Mouse (Mus musculus) frontal cortex, postnatal 25 days (tissue): Measurements from ENCODE around the gene Chst11.
A peak's percentile ranks its signal among the peaks of the same experiment; 100 is the strongest.

Experiments used
- DNase-seq, 2 experiments: peaks; one replicate each; pipeline ENCODE4 v3.0.0; 2022; ENCODE audit warnings: low spot score in 2 of 2

Chst11 gene

DNA sequence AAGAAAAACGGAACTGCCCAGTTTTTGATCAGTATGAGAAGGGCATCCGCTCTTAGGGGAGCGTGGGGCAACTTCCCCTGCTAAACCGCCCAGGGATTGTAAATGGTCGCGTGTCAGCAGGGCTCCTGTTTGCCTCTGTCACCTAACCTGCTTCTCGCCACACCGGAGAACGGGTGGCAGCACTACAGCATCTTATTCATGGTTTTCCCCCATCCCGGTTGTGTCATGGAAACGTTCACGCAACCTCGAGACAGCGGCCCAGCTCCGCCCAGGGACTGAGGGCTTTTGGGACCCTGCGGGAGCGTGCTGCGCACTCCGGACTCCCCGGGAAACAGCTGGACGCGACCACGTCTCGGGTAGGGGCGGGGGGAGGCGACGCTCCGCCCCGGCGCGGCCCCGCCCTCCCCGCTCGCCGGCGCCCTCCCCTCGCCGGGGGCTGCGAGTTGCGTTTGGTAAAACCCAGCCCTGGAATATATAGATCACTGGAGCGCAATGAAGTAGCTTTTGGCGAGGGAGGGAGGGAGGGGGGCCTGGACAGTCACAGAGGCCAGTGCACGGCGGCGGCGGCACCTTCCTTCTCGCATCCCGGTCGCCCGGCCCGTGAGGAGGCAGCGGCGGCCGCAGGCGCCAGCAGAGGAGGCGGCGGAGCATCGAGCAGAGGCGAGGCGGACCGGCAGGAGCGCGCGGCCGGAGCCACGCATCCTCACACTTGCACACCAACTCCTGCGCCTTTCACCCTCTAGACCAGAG lies at the start of gene Chst11:
Gene Chst11, plus strand, starts transcription at position 549 of the 750 bp plus-strand sequence.
- DNase-seq = peak; percentile 49 to 68

DNA sequence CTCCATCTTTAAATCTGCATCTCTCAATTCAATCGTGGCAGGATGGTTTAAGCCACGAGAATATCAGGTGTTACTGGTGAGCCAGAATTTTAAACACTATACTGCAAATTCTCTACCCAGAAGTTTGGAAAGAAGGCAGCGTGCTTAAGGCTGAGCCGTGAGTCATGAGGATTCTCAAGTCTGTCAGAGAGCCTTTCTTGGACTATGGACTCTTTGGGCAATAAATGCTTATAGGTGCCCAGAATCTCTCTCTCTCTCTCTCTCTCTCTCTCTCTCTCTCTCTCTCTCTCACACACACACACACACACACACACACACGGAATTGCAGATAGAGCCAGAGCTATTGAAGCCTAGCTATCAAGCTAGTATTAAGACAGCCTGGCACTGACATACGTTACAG lies 49.5 kb upstream of the Chst11 start:
- no peak for DNase-seq

DNA sequence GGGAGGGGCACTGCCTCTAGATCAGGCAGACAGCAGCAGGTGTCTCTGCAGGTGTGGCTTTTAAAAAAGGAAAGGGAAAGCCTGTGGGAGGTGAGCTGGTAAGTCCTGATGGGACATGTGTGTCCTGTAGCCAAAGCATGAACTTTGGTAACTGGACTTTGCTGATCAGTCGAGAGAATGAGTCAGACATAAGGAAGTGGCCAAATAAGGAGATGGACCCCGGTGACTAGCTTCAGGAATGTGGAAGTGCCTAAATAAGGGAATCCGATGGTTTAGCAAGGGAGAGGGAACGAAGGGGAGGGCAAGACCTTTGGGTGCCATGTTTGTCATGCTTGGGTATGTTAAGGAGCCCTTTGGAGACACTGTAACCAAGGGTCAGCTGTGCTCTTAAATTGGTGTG lies 31.9 kb upstream of the Chst11 start:
- no peak for DNase-seq

DNA sequence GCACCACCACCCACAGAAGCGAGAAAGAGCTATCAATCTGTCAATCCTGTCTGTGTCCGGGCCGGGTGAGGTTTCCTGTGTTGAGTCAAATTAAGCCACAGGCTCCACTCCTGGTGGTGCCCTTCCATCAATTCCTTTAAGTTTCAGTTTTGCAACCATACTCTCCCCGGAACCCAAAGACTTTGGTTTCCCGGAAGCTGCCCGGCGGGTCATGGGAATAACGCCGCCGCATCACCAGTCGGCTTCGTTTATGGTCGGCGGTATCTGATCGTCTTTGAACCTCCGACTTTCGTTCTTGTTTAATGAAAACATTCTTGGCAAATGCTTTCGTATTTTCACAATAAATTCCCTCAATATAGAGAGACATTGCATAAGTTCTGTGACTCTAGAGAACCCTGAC lies 30.2 kb upstream of the Chst11 start:
- DNase-seq = no peak

DNA sequence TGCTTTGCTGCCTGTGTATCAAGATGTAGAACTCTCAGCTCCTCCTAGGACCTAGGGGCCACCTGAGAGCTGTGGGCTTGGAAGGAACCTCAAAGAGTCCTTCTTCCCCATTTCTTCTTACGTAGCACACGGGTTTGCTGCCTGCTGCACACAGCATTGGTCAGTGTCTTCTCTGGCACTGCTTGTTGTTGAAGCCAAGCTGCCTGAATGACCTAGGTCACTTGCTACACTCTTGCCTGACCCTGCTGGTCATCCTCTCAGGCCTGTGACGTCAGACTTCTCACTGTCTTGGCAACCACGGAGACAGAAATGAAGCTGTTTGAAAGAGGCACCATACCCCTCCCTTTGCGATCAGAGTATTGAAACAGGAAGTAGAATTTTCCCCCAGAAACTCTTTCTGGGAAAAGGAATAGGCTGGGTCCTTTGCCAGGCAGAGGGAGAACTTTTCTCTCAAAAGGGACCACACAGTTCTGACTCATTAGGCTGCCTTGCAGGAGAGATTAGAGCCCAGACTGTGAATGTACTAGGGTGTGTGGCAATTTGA lies 27.0 kb upstream of the Chst11 start:
- no peak for DNase-seq

DNA sequence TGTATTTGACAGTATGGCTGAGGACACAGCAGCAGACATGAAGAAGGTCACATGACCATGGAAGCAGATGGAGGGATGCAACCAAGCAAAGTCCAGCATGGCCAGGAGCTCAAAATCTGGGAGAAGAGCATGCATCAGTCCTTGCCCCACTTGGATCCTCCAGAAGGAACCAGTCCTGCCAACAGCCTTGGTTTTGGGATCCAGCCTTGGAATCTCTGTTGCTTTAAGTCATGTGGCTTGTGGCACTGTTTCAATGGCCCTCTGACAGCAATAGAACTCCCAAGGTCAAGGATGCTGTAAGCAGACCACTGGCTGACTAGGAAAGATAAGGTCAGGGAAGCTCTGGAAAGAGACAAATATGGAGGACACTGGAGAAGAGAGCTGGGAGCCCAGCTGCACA lies 26.0 kb upstream of the Chst11 start:
- DNase-seq = no peak

DNA sequence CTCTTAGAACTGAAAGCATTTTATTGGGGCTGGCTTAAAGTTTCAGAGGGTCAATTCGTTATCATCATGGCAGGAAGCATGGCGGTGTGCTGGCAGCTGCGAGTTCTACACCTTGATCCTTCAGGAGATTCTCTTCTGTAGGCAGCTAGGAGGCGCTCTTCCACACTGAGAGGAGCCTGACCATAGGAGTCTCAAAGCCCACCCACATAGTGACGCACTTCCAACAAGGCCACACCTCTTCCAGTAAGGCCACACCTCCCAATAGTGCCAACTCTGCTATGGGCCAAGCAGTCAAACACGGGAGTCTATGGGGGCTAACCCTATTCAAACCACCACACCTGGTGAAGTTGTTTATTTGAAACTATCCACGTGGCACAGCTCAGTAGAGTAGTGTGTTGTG lies 24.0 kb upstream of the Chst11 start:
- DNase-seq = no peak

DNA sequence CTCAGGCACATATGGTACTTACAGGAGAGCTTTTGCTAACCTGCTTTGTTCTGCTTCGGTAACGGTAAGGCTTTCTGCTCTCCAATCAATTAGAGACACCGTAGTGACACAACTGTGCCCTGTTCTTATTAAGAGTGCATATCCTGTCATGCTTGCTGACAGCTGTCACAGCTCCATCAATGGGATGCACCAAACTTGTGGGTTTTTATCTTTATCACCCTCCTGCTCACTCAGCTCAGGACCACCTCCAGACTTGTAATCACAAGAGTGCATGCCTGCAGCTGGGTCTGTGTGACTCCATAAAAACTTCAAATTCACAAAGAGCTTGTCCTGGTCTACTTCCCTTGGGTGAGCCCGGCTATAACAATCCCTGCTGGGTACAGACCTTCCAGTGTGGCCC lies 23.3 kb upstream of the Chst11 start:
- no peak for DNase-seq

DNA sequence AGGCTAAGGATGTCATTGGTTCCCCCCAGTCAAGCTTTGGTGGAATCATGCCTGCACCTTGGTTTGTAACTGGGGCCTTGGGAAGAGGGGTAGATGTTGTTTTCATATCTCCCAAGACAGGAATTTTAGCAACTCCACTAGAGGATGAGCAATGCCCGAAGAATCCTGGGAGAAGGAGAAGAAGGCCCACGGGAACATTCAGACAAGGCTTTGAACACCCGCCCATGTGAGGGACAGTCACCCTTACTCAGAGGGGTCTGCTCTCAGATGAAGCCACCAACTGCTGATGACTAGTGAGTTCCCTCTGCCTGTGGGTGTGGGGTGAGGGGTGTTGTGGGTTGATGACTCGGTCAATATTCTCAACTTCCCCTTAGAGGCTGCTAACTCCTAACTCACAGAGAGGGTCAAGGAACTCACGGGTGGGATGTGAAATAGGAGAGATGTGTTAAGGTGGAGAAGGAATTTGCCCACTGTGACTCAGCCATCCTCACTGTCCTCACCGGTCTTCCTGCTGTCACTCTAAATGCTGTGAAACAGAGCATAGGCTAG lies 22.8 kb upstream of the Chst11 start:
- no peak for DNase-seq

DNA sequence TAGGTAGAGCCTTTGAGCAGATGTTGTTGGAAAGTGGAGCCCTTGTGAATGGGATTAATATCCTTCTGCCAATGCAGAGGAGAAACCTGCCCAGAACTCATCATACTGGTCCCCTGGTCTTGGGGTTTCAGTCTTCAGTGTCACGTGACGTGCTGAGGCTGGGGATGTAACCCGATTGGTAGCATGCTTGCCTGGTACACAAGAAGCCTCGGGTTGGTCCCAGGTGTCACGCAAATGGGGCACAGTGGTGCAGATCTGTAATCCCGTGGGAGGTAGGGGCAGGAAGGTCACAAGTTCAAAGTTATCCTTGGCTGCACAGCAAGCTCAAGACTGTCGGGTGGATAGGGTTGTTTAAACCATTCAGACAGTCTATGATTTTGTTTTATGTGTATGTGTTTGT lies 20.8 kb upstream of the Chst11 start:
- no peak for DNase-seq

DNA sequence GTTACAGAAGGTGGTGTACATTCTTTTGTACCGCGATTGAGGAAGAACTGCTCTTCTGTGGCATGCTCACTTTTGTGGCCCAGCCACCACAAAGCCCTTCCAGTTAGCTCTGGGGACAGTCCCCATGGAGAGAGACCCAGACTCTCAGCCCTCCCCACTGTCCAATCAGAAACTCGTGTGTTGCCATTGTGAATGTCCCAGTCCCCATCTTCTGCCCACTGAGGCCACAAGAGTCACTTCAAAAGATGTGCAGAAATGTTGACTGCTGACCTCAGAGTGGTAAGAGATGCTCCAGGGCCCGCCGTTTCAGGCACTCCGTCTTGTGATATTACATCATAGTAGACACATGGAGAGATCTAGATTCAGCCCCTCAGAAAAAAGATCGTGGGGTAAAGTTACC lies 18.6 kb upstream of the Chst11 start:
- DNase-seq = no peak

DNA sequence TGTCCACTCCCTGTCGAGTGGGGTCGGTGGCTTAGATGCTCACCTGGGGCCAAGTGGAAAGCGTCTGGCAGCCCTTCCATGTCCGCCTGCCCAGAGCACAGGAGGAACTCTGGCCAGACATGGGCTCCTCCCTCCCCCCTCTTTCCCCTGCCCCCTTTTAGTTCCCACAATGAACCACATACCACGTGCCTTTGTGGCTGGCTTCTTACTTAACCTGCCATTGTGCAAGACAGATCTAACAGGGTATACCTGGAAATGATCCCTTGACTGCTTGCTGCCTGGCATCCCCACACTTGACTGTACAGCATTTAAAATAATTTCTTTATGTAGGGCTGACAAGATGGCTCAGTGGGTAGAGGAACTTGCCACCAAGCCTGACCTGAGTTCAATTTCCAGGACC lies 15.7 kb upstream of the Chst11 start:
- no peak for DNase-seq

DNA sequence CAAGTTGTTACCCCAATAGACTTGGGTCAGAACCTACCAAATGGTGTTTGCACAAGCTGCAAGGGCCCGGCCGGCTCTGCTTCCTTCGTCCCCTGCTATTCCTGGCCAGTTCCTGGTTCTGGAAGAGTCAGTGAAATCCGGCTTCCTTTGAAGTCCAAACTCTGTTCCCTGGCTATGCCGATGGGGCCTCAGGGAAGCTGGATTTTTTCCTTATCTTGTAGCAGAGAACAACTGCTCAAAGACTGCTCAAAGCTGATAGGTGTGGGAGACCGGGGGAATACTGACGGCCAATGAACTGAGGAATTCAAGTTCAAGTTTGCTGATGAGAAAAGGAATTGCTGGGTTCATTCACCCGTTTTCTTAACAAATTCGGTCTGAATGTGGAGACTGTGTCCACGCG lies 13.7 kb upstream of the Chst11 start:
- DNase-seq = no peak

DNA sequence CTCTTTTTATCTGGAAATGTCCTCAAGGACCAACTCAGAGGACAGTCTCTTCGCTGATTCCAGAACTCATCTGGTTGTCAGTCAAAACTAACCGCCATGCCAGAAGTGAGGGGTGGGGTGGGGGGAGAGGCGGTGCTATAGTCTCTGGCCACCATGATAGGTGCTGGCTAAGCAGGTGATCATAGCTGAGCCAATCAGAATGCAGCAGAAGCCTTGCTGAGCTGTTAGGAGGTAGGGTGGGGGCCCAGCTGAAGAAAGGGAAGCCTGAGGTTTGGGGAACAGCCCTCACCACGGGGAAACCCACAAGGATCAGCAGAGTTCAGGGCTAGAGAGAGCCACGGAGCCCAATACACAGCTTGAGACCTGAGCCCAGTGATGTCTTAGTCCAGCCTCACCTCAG lies 11.1 kb upstream of the Chst11 start:
- no peak for DNase-seq

DNA sequence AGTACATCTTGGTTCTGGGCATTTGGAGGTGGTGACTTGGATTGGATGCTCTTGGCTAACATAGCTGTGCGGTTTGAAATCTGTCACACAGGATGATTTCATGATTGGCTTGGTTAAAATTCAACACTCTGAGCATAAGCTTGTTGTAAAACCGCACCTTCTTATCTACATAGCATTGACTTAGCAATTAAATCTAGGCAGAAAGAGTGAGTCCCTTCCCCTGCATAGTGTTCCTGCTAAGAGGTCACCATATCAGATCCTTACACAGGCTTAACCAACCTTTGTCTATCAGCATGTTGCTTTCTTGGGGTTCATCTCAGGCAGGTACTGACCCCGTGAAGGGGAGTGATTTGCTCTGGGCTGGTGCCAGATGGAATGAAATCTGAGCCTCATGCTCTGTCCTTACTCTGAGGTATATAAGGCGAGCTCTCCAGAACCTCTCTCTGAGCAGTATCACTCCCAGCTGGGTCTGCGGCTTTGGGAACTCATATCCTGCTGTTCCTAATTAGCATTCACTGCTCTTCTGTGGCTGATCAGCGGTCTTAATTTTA lies 10.6 kb upstream of the Chst11 start:
- no peak for DNase-seq

DNA sequence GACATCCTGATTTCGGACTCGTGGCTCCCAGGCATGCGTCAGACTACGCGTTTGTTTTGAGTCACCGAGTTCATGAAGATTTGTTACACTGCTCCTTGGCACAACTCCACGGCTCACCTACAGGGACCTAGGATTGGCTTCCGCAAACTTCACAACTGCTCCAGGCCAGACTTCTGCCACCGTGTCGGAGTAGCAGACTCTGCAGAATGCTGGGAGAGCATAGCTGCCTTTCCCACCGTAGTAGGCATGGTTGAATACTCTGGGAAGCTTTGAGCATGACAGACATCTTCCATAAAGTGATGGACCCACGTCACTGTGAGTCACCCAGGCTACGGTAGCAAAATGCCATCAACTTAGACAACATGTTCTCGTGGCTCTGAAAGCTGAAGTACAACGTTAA lies 9.5 kb upstream of the Chst11 start:
- no peak for DNase-seq

DNA sequence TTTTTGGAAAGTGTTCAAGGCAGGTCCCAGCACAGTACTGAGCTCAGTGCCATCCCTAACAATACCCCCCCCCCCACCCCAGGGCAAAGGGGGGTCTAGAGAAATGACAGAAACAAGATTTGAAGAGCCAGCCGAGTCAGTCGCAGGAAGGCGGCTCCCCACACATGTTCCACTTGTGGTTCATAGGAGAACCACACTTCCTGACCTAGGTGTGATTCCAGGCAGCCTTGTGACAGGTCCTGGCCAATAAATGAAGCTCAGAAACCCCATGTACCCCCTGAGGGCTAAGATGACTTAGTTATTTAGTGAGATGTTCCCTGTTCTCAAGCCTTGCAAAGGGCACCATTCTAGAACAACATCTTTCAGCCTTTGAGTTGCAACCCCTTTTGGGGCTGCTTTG lies 3.0 kb upstream of the Chst11 start:
- DNase-seq = no peak

DNA sequence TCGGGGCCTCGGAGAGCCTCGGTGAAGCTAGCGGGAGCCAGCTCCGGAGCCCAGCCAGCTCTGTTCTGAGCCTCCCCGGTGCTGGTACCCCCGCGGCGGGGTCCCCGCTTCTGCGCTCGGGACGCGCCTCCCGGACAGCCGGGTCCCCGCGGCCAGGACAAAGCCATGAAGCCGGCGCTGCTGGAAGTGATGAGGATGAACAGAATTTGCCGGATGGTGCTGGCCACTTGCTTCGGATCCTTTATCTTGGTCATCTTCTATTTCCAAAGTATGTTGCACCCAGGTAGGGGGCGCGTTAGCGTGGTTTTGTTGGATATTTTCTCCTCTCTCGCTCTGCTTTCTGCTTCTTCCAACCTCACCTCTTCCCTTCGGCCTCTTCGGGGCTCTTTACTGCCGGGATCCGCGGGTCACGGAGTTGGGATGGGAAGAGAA lies 418 bp downstream of the Chst11 start:
- DNase-seq = peak; percentile 38 to 46

DNA sequence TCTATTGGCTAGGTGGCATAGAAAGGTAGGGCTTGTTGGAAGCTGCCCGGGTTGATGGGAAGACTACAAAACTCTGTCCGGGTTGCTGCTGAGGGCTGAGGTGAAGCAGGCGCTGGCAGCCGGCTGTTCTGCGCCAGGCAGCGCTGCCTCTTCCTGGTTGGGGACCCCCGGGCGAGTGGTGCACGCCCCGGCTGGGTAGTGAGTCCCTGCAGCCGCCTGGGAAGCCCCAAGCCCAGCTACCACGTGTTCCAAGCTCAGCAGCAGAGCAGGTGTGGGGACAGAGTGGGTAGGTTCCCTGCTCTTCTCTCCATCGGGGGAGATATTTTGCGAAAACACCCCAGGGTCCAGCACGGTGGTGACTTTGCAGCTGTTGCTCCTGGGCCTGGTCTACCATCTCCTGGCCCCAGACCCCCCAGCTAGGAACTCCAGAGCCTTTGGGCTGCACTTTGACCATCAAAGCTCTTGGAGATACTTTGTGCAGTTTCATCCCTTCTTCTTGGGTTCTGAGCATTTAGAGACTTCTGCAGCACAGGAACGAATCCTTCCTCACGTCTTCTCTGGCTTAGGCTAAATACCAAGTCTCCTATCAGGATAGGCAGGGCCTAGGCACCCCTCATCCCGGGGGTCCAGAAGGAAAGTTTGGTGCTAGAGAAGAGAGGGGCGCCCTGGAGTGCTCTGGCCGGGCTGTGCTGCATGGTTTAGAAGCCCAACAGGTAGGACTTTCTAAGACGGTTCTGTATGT lies 1.1 kb downstream of the Chst11 start:
- no peak for DNase-seq

DNA sequence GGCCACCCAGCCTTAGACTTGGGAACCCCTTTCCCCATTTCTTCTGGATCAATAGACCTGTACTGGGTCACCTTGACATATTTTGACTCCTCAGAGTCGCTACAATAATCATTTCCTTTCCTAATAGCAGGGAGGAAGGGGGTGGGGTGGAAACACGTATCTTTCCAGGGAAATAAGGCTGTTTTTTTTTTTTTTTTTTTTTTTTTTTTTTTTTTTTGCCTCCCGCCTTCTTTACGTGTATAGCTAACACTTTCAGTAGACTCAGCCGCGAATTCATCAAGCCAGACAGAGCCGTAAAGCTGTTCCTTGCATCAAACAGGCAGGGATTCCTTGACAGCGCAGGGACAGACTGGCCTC lies 1.7 kb downstream of the Chst11 start:
- DNase-seq = no peak

DNA sequence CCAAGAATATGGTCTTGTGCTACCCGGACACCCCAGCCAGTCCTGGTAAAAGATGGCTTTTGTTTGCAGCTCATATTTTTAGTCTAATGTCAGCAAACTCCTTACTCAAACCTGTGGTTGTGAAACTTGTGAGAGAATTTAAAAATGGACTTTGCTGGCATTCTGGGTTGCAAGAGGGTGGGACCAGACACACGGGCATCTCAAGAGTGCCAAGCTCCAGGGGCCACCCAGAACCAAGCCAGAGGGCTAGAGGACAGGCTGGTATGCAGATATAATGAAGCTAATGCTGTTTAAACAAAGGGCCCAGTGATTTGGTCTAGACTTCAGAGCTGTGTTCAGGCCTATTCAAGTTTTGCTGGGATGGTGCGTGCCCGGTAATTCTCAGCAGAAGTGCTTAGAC lies 2.1 kb downstream of the Chst11 start:
- DNase-seq = no peak

DNA sequence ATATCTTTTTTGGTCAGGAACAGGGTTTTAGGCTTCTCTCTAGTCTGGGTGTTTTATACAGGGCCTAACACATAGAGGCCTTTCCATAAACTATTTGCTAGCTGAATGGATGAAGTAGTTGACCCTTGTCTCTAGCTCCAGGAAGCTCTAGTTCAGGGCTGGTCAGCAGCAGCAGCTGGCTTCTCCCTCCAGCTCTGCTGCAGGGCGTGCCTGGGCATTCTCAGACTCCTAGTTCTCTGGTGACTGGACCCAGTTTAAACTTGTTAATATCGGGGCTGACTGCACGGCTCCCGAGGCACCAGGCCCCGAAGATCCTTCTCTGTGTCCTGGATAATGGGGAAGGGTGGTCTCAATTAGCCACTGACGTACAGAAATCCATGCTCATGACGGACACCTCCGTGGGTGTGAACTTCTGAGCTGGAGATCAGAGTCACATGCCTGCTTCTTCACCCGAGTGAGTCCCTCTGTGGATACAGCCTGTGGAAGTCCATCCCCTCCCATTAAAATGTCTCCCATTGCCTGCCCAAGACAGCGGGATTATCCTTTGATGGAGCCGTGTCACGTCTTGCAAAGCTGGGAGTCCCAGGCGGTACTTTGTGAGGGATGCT lies 4.2 kb downstream of the Chst11 start:
- no peak for DNase-seq
